Mouse (Mus musculus) erythroblast, embryonic 14.5 days (primary cell): Measurements from ENCODE around the gene Prpf4b.

ENCODE experiments used
- GATA1 ChIP-seq: IDR thresholded peaks from 2 replicates; pipeline ENCODE4 v1.6.1; 2012; ENCODE audit warnings: low read length, inconsistent platforms, mixed read lengths
- TAL1 ChIP-seq: IDR thresholded peaks from 3 replicates; pipeline ENCODE4 v1.6.1; 2012; ENCODE audit warnings: low read length, inconsistent platforms, mixed read lengths

- no peak for TF ChIP-seq GATA1
- TF ChIP-seq TAL1: no peak
These were observed at the start of gene Prpf4b for GRCm38 (mm10) chr13:34875166-34875710.
